Mouse (Mus musculus) heart, postnatal 0 days (tissue): Measurements from ENCODE around the gene P2rx7.

Experiments
- CTCF ChIP-seq: IDR thresholded peaks from 2 replicates; pipeline ENCODE4 v1.5.1; 2016; ENCODE audit warnings: antibody characterized with exemption, control low read depth, low read depth
- EP300 ChIP-seq: IDR thresholded peaks from 2 replicates; pipeline ENCODE4 v1.6.1; 2016; ENCODE audit warnings: antibody characterized with exemption, low read depth

- no peak for TF ChIP-seq CTCF
- no peak; the same call in 1 of the 2 replicates for TF ChIP-seq EP300
Observed at GRCm38 (mm10) chr5:122647256-122647924, 3.7 kb downstream of the P2rx7 start.
